Mouse (Mus musculus) heart, embryonic 14.5 days (tissue): ENCODE data around the gene Slc13a2. TPM values are rescaled to one million over a fixed set of nuclear protein-coding genes. Genes with fewer than 3 reads are reported as not detected.

Experiments used
- ATAC-seq: fragments of 200-750 bp; cut with Nextera tagmentation; 2 replicates; pipeline ENCODE4 v1.8.0; 2017; ENCODE audit warnings: low read depth, moderate TSS enrichment; ENCODE audit not compliant: insufficient number of reproducible peaks, insufficient read depth, low FRiP score
- H3K27ac ChIP-seq, 2 experiments: fragments of 200-500 bp in 1 of 2; fragments of 300-500 bp in 1 of 2; sonication (generic) in 1 of 2; replicated peaks in 1 of 2; 2 replicates each; pipeline ENCODE4 v1.5.1; 2012 to 2014; ENCODE audit warnings: low read depth in 2 of 2, low read length in 2 of 2, control low read depth in 1 of 2, mild to moderate bottlenecking in 1 of 2, mixed read lengths in 1 of 2; ENCODE audit not compliant: control insufficient read depth in 1 of 2, insufficient read depth in 1 of 2
- H3K27me3 ChIP-seq: fragments of 300-500 bp; sonication (generic); 2 replicates; pipeline ENCODE4 v1.6.1; 2014; ENCODE audit warnings: mild to moderate bottlenecking, low read length, control low read depth; ENCODE audit not compliant: control insufficient read depth, insufficient read depth
- H3K36me3 ChIP-seq: fragments of 300-500 bp; sonication (generic); 2 replicates; pipeline ENCODE4 v1.6.1; 2014; ENCODE audit warnings: mild to moderate bottlenecking, control low read depth, low read length, mixed read lengths; ENCODE audit not compliant: control insufficient read depth, insufficient read depth
- H3K4me1 ChIP-seq, 2 experiments: fragments of 200-500 bp in 1 of 2; fragments of 300-500 bp in 1 of 2; sonication (generic) in 1 of 2; 2 replicates each; pipeline ENCODE4 v1.6.1; 2012 to 2014; ENCODE audit warnings: low read length in 2 of 2, control low read depth in 1 of 2, mixed read lengths in 1 of 2; ENCODE audit not compliant: control insufficient read depth in 2 of 2, insufficient read depth in 2 of 2
- H3K4me2 ChIP-seq: fragments of 300-500 bp; sonication (generic); 2 replicates; pipeline ENCODE4 v1.6.1; 2014; ENCODE audit warnings: mild to moderate bottlenecking, low read length
- H3K4me3 ChIP-seq, 2 experiments: fragments of 200-500 bp in 1 of 2; fragments of 300-500 bp in 1 of 2; sonication (generic) in 1 of 2; 2 replicates each; pipeline ENCODE4 v1.5.1; 2012 to 2014; ENCODE audit warnings: low read length in 2 of 2, mild to moderate bottlenecking in 2 of 2, control low read depth in 1 of 2, low read depth in 1 of 2, moderate library complexity in 1 of 2; ENCODE audit not compliant: control insufficient read depth in 1 of 2, insufficient read depth in 1 of 2
- H3K9ac ChIP-seq: fragments of 300-500 bp; sonication (generic); 2 replicates; pipeline ENCODE4 v1.6.1; 2014; ENCODE audit warnings: mild to moderate bottlenecking, low read length
- H3K9me3 ChIP-seq: fragments of 300-500 bp; sonication (generic); 2 replicates; pipeline ENCODE4 v1.6.1; 2016; ENCODE audit warnings: low read length, control low read depth; ENCODE audit not compliant: control insufficient read depth
- WGBS: fragments of 180-500 bp; shearing (Covaris S2); extraction: QIAGEN DNeasy Blood & Tissue Kit; methylation state at CpG from one replicate; pipeline ENCODE4 v1.1.7; 2014; 5-methylcytosine and 5-hydroxymethylcytosine counted together
- polyA plus RNA-seq: library from polyadenylated mRNA; unstranded; fragments of >200 nt; fragmentation: Nextera tagmentation; extraction: Ambion mirVana; gene quantifications from 2 replicates; pipeline ENCODE4 v1.2.1, GENCODE M21; 2014

Gene Slc13a2
- polyA plus RNA-seq, 1 experiment from 2014 or later: not detected

- H3K36me3 ChIP-seq: no peaks in the 10 kb centered on the region
- H3K27me3 ChIP-seq: peaks cover 15% of the 10 kb centered on the region; the same call in 1 of the 2 replicates
- no peak; the same call in 1 of the 2 replicates for ATAC-seq
- H3K4me3 ChIP-seq: peak overlapping the region; percentile 36 to 37
- H3K9me3 ChIP-seq: no peaks in the 10 kb centered on the region
- WGBS: 8% methylated on average over 13 of the region's 13 CpGs
- no peak overlapping the region for H3K9ac ChIP-seq
- peak overlapping the region; percentile 62 for H3K4me2 ChIP-seq
- H3K27ac ChIP-seq: no peak overlapping the region
- no peaks in the 10 kb centered on the region; a peak in 1 of 4 replicates for H3K4me1 ChIP-seq
These were observed 61.8 kb downstream of the Slc13a2 start for GRCm38 (mm10) chr11:78360125-78360788.

GRCm38 (mm10) chr11:78358330-78359007, 63.5 kb downstream of the Slc13a2 start:
- Histone ChIP-seq H3K27ac (no peak overlapping the region), H3K4me2 (no peak overlapping the region), H3K9me3 (no peaks in the 10 kb centered on the region), H3K9ac (no peak overlapping the region), H3K36me3 (no peaks in the 10 kb centered on the region), H3K4me1 (no peaks in the 10 kb centered on the region; a peak in 1 of 4 replicates), H3K4me3 (no peak overlapping the region), H3K27me3 (peaks cover 15% of the 10 kb centered on the region; the same call in 1 of the 2 replicates)
- ATAC-seq: no peak
- WGBS: 15% methylated on average over 22 of the region's 22 CpGs

- H3K4me3 ChIP-seq: no peak overlapping the region
- H3K9ac ChIP-seq: no peak overlapping the region
- no peaks in the 10 kb centered on the region; a peak in 1 of 4 replicates for H3K4me1 ChIP-seq
- H3K27me3 ChIP-seq: peaks cover 11% of the 10 kb centered on the region; the same call in 1 of the 2 replicates
- WGBS: 28% methylated on average over 4 of the region's 4 CpGs
- no peak overlapping the region for H3K4me2 ChIP-seq
- H3K36me3 ChIP-seq: no peaks in the 10 kb centered on the region
- ATAC-seq: no peak
- no peak overlapping the region for H3K27ac ChIP-seq
- H3K9me3 ChIP-seq: no peaks in the 10 kb centered on the region
These were observed 66.4 kb downstream of the Slc13a2 start for GRCm38 (mm10) chr11:78355471-78356238.

GRCm38 (mm10) chr11:78354905-78355304, 67.1 kb downstream of the Slc13a2 start:
- Histone ChIP-seq H3K9ac (no peak overlapping the region), H3K9me3 (no peaks in the 10 kb centered on the region), H3K4me2 (no peak overlapping the region), H3K4me1 (peaks cover 0 to 3% of the 10 kb centered on the region in 2 experiments; a peak in 2 of 4 replicates), H3K27me3 (peaks cover 11% of the 10 kb centered on the region; the same call in 1 of the 2 replicates), H3K27ac (no peak overlapping the region), H3K36me3 (no peaks in the 10 kb centered on the region), H3K4me3 (no peak overlapping the region)
- ATAC-seq: no peak
- WGBS: 40% methylated on average over 6 of the region's 6 CpGs

- Histone ChIP-seq H3K9me3 (no peaks in the 10 kb centered on the region), H3K27me3 (0 out of 2 replicates have a peak, but pooled peaks cover under 1% of the 10 kb centered on the region), H3K9ac (no peak overlapping the region), H3K36me3 (peaks cover 13% of the 10 kb centered on the region), H3K4me2 (no peak overlapping the region), H3K27ac (no peak overlapping the region), H3K4me1 (peaks cover 6 to 11% of the 10 kb centered on the region in 2 experiments; a peak in 3 of 4 replicates), H3K4me3 (no peak overlapping the region)
- ATAC-seq: no peak
- 76% methylated on average over 1 of the region's 1 CpGs for WGBS
These were observed 68.9 kb downstream of the Slc13a2 start for GRCm38 (mm10) chr11:78353081-78353480.

- H3K27ac ChIP-seq: peak overlapping the region in 1 of 2 experiments; percentile 46; a peak in 2 of 4 replicates
- H3K4me1 ChIP-seq: peaks cover 17 to 30% of the 10 kb centered on the region in 2 experiments
- H3K9me3 ChIP-seq: no peaks in the 10 kb centered on the region
- no peak overlapping the region for H3K9ac ChIP-seq
- no peaks in the 10 kb centered on the region for H3K27me3 ChIP-seq
- H3K36me3 ChIP-seq: peaks cover 16% of the 10 kb centered on the region
- ATAC-seq: no peak
- H3K4me3 ChIP-seq: no peak overlapping the region
- 59% methylated on average over 4 of the region's 4 CpGs for WGBS
- no peak overlapping the region for H3K4me2 ChIP-seq
These were observed 72.3 kb downstream of the Slc13a2 start for GRCm38 (mm10) chr11:78349441-78350358.
